Mouse (Mus musculus): Measurements from ENCODE around the gene Flywch1.

- peak; percentile 59 for TF ChIP-seq CTCF (IDR thresholded peaks at IDR 0.05; ENCODE audit: low read depth)
- TF ChIP-seq EP300 (optimal IDR thresholded peaks at IDR 0.05): no peak
Observed at GRCm38 (mm10) chr17:23726758-23727142, 44.7 kb downstream of the Flywch1 start.
